Mouse (Mus musculus) liver, adult 2 months (tissue): ENCODE data around the gene Prr3.

Experiments
- CTCF ChIP-seq: fragments of 200-500 bp; IDR thresholded peaks from 2 replicates; pipeline ENCODE4 v1.5.1; 2011; ENCODE audit warnings: low read depth, low read length, control low read depth
- POLR2A ChIP-seq: fragments of 200-500 bp; IDR thresholded peaks from 2 replicates; pipeline ENCODE4 v1.6.1; 2011; ENCODE audit warnings: low read length, control low read depth; ENCODE audit not compliant: insufficient read depth; ENCODE audit errors: extremely low read depth

GRCm38 (mm10) chr17:36001966-36002365 is 21.9 kb upstream of the Prr3 start:
- TF ChIP-seq POLR2A (no peak), CTCF (no peak)
